Mouse (Mus musculus) induced T-regulatory cell, adult 2 months (primary cell): Measurements from ENCODE around the gene Slc35e3.
"Not testable (repeated sequence)": the region's sequence is repeated elsewhere in the genome, so short reads cannot be mapped to it uniquely, and the experiment has no call there.

Source experiments
- DNase-seq: peaks from one replicate; pipeline ENCODE4 v3.0.0-alpha.2; 2012; ENCODE audit warnings: low read depth

Gene Slc35e3

GRCm38 (mm10) chr10:117762281-117762830, 16.2 kb upstream of the Slc35e3 start:
- DNase-seq = no peak

DNA sequence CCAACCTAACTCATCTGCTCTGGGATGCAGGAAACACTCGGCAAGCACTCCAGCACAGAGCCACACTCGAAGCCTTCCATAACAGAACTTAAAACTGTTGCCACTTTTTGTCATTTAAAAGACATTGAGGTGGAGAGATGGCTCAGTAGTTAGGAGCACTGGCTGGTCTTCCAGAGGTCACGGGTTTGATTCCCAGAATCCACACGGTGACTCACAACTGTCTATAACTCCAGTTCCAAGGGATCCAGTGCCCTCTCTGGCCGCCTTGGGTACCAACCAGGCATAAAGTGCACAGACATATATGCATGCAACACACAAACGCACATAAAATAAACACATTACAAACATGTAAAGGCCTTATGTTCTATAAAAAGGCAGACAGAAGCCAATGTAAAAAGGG, 15.4 kb upstream of the Slc35e3 start:
- DNase-seq = no peak

GRCm38 (mm10) chr10:117760831-117761335, 14.7 kb upstream of the Slc35e3 start:
- DNase-seq = no peak

DNA sequence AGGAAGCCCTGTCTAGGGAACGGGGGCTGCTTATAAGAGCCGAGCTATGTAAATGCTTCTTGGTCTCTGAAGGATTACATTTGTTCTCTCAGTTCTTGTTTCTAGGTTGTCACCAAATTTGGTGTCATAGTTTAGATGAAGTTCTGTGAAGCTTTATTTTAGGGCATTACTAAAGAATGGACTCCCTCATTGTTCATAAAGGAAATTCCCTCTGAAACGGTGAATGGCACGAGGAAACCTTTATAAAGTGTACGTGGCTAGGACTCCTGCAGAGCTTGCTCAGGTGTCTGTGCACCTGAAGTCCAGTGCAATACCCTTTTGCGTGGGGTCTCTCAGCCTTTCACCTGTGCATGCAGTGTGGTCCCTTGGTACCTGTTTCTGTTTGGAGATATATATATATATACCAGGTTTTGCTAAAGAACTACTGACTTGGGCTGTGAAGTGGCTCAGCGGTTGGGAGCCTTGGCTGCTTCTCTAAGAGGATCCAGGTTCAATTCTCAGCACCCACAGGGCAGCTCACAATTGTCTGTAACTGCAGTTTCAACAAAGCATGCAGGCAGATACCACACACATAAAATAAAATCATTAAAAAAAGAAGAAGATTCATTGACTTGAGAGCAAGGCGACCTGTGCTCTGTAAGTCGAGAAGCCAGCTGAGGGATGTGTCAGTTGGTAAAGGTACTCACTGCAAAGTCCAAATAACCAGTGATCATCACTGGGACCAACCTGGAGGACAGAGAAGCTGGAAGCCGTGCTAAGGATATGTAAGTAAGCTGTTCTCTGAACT, 13.9 kb upstream of the Slc35e3 start:
- DNase-seq = no peak

GRCm38 (mm10) chr10:117758749-117759727, 12.9 kb upstream of the Slc35e3 start:
- DNase-seq = no peak

- DNase-seq = not testable (repeated sequence)
Observed at GRCm38 (mm10) chr10:117758344-117758743, 12.2 kb upstream of the Slc35e3 start.

DNA sequence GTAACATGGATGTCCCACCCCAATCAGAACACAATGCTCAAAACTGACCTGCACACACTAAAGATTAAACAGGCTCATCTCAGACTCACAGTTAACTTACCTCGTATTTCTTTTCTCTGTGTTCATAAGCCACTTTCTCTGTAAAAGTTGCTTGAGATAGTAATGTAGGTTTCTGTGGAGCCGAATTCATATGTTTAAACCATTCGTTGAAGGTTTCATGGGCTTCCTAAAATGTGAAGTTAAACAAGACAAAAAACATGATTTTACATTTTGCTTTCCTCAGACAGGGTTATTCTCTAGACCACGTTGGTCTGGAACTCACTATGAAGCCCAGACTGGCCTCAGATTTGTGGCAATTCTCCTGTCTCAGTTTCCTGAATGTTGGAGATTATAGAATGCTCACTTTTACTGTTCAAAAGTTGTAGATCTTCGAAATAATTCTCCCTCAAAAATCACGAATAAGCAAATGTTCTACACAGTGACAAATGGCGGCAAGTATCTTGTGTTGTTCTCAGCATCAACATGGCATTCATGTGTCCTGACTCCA, 11.7 kb upstream of the Slc35e3 start:
- DNase-seq = no peak

DNA sequence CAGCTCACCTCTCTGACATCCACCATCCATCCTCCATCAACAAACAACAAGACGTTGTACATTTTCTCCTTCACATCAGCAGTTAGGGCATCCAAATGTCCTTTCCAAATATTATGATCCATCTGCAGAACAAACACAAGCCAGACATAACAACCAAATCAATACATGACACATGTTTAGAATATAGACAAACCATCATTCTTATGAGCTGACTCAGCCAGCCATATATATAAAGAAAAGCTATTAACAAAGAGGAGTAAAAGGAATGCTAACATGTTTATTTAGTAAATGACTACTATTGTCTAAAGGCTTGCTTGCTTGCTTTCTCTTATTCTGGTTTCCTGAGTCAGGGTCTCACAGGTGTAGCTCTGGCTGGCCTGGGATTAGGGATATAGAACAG, 11.1 kb upstream of the Slc35e3 start:
- no peak for DNase-seq

DNA sequence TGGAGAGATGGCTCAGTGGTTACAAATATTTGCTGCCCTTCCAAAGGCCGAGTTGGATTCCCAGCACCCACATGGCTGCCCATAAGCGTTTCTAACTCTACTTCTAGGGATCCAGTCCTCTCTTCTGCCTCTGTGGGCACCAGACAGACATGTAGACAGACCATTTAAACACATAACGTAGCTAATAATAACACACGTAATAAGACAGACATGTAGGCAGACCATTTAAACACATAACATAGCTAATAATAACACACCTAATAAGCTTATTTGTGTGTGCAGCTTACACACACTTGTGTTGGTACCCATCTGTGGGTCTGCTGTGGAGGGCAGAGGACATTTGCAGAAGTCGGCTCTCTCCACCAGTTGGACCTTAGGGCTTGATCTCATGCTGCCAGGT, 10.6 kb upstream of the Slc35e3 start:
- no peak for DNase-seq

- no peak for DNase-seq
Observed at GRCm38 (mm10) chr10:117755799-117756467, 9.8 kb upstream of the Slc35e3 start.

GRCm38 (mm10) chr10:117755086-117755798, 9.1 kb upstream of the Slc35e3 start:
- DNase-seq = no peak

GRCm38 (mm10) chr10:117754609-117754940, 8.4 kb upstream of the Slc35e3 start:
- DNase-seq = no peak

DNA sequence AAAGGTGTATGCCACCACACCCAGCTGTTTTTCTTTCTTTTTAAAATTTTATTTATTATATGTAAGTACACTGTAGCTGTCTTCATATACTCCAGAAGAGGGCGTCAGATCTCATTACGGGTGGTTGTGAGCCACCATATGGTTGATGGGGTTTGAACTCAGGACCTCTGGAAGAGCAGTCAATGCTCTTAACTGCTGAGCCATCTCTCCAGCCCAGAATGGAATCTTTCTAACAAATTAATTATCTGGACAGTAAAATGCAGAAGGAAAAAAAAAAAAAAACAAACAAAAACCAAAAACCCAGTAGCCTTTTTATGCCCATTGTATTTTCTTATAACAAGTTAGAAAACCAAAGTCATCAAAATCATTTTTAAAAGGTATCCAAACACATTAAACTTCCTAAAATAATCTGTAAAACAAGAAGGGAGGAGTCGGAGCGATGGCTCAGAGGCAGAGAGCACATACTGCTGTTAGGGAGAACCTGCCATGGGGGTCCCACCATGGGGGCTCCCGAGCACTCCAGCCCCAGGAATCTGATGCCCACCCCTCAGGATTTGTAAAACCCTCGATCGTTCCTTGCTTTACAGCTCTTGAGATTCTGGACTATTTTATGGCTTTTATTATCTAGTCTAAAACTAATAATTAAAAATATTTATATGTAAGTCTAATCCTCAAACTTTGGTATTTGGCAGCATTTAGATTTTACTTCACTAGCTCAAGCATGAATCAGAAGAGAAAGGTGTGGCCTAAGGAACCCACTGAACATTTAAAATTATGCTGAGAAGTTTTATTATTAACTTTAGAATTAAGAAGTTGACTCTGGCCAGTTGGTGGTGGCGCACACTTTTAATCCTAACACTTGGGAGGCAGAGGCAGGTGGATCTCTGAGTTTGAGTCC, 7.8 kb upstream of the Slc35e3 start:
- DNase-seq = no peak

- no peak for DNase-seq
Observed at GRCm38 (mm10) chr10:117752851-117753647, 6.9 kb upstream of the Slc35e3 start.

DNA sequence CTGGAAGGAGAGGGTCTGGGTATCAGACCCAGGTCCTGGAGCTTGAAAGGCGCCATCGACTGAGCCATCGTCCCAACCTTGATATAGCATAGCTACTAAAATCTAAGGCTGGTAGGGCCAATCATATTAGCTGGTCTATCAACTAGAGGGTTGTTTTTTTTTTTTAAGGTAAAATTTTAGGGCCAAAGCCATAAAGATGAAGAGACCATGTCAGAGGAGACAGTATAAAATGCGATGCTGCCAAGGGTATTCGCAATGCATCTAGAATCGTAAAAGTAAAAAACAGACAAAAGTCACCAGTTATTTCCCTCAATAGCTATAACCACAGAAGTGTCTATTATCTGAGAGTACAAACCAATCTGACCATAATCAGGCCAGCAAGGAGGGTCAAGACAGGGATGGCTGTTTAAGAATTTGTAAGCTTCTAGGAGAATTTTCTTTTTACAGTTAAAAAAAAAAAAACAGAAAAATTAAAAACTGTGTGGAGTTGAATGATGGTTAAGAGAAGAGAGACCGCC, 6.2 kb upstream of the Slc35e3 start:
- DNase-seq = no peak

- no peak for DNase-seq
Observed at GRCm38 (mm10) chr10:117751744-117752143, 5.6 kb upstream of the Slc35e3 start.

DNA sequence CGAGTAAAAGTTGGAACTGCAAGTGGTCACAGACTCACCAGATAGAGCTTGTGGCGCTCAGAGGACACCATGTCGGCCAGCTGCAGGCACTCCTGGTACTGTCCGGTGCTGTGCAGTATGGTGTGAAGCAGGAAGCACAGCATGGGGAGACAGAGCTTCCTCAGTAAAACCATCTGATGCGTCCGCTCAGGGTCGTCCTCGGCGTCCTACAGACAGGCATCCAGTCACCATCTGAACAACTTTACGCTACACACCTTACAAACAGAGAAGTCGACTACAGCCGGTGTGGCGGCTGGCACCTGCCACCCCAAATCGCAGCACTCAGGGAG, 5.1 kb upstream of the Slc35e3 start:
- DNase-seq = no peak

- no peak for DNase-seq
Observed at GRCm38 (mm10) chr10:117750529-117751281, 4.5 kb upstream of the Slc35e3 start.
